Mouse (Mus musculus) myocyte (in vitro differentiated cells): ENCODE measurements around the gene Xpo6.

Source experiments
- E2F4 ChIP-seq: IDR thresholded peaks from one replicate; pipeline ENCODE4 v1.6.1; 2011; ENCODE audit warnings: mild to moderate bottlenecking, control low read depth, moderate library complexity; ENCODE audit not compliant: insufficient read depth
- REST ChIP-seq: IDR thresholded peaks from one replicate; pipeline ENCODE4 v1.6.1; 2011; ENCODE audit warnings: mild to moderate bottlenecking, control low read depth, moderate library complexity; ENCODE audit not compliant: insufficient read depth, insufficient read length
- TCF12 ChIP-seq: IDR thresholded peaks from one replicate; pipeline ENCODE4 v1.6.1; 2011; ENCODE audit warnings: mild to moderate bottlenecking, control low read depth; ENCODE audit not compliant: poor library complexity, insufficient read depth, severe bottlenecking

DNA sequence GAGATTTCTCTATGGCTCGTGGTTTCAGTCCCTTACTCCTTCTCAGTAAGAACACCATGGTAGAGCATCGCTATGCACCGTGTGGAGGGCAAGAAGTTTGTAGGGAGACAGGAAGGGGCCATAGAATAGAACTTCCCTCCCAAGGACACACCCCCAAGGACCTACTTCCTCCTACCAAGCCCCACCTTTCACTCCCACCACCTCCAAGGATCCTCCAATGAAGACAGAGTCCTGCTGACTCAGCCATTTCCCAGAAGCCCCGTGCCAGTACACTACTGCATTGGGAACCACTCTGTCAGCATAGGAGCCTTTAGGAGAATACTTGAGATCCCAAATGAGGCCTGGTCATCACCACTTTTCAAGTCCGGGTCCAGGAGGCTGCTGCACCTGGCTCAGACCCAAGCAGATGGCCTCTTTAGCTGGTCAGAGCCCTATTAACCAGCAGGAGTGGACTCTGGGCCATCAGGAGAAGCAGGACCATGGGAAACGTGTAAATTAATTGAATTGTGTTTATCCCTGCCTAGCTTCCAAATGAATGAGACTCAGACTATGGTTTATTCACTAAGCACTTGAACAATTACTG is 44.0 kb upstream of the Xpo6 start:
- TF ChIP-seq E2F4 (no peak), TCF12 (no peak), REST (no peak)
